Comparison of ENCODE assay signal across 30 mouse cellular contexts in the genomic region with DNA sequence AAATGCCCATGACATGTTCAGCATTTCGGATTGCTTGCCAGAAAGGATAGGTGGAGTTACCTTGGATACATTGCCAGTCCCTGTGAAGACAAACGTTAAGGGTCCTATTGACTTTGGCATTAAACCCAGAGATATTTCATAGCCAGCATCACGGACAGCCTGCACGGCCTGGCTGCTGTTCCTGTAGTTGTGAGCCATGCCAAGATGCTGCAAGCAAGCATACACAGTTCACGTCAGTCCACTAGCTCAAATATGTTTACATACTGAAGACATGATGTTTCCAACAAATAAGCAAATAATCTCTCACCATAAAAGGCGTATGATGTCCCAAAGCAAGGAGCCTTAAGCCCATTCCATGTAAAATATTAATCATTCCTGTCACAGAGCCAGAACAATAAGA. TPM values are rescaled to one million over a fixed set of nuclear protein-coding genes. Genes with fewer than 3 reads are reported as not detected.
DNase-seq lines count a peak whose midpoint lies in the region; ATAC-seq and TF ChIP-seq lines count a peak whose summit lies in the region.
"Had no signal": no experiment of that assay in that cellular context is flagged by ENCODE, and none has a peak within 500 bp of the region (broad histone marks: within the 10 kb centered on the region; RNA-seq: fewer than 3 reads in every experiment).

No protein-coding gene starts in this region.

- no peak for ATAC-seq in liver, embryonic 12.5 days
- peak; percentile 83; the same call in 1 of the 2 replicates for ATAC-seq in lung, embryonic 15.5 days (ENCODE audit: borderline replicate concordance, extremely low read depth, low FRiP score, low TSS enrichment)
- ATAC-seq in midbrain, embryonic 13.5 days = no peak
- ATAC-seq: CD4-positive, CD25-positive, alpha-beta regulatory T cell, adult 4 months; forebrain, embryonic 13.5 days; forebrain, embryonic 16.5 days; hindbrain, postnatal 0 days had no signal

- no peak overlapping the region for H3K4me2 ChIP-seq in liver, embryonic 12.5 days
- no peak overlapping the region for H3K4me2 ChIP-seq in lung, embryonic 15.5 days
- no peak overlapping the region for H3K4me2 ChIP-seq in midbrain, embryonic 13.5 days (replicated peaks)
- H3K4me2 ChIP-seq: embryonic facial prominence, embryonic 13.5 days; forebrain, embryonic 13.5 days; heart, embryonic 13.5 days; hindbrain, embryonic 14.5 days had no signal

- no peak for TF ChIP-seq CTCF in liver, adult 2 months (IDR thresholded peaks at IDR 0.05; ENCODE audit: low read depth, low read length)
- no peak for TF ChIP-seq CTCF in embryonic fibroblast, embryonic 13.5 days (IDR thresholded peaks at IDR 0.05; ENCODE audit: borderline replicate concordance, insufficient read depth, low read length)

- H3K9me3 ChIP-seq in liver, embryonic 12.5 days (replicated peaks) = no peaks in the 10 kb centered on the region
- H3K9me3 ChIP-seq in lung, embryonic 15.5 days = no peaks in the 10 kb centered on the region
- no peaks in the 10 kb centered on the region for H3K9me3 ChIP-seq in midbrain, embryonic 13.5 days
- H3K9me3 ChIP-seq: embryonic facial prominence, embryonic 10.5 days; embryonic facial prominence, embryonic 13.5 days; forebrain, embryonic 10.5 days; forebrain, embryonic 13.5 days; heart, embryonic 10.5 days; heart, embryonic 13.5 days had no signal

- H3K36me3 ChIP-seq in liver, adult 2 months (ENCODE audit: control insufficient read depth, insufficient read depth, low read length) = peaks cover 76% of the 10 kb centered on the region
- H3K36me3 ChIP-seq in liver, embryonic 12.5 days = no peaks in the 10 kb centered on the region
- H3K36me3 ChIP-seq in lung, embryonic 15.5 days = no peaks in the 10 kb centered on the region
- no peaks in the 10 kb centered on the region for H3K36me3 ChIP-seq in midbrain, embryonic 13.5 days
- H3K36me3 ChIP-seq: embryonic facial prominence, embryonic 10.5 days; embryonic facial prominence, embryonic 13.5 days; forebrain, embryonic 10.5 days; heart, embryonic 10.5 days; heart, embryonic 13.5 days had no signal

- H3K27ac ChIP-seq in liver, adult 2 months (replicated peaks; ENCODE audit: insufficient read depth, low read depth, low read length) = no peak overlapping the region
- H3K27ac ChIP-seq in liver, embryonic 12.5 days = no peak overlapping the region
- H3K27ac ChIP-seq in lung, embryonic 15.5 days = no peak overlapping the region
- peak overlapping the region; percentile 32; the same call in 1 of the 2 replicates for H3K27ac ChIP-seq in embryonic fibroblast, embryonic 13.5 days (ENCODE audit: insufficient read depth, low read length)
- no peak overlapping the region for H3K27ac ChIP-seq in midbrain, embryonic 13.5 days
- H3K27ac ChIP-seq: embryonic facial prominence, embryonic 10.5 days; embryonic facial prominence, embryonic 13.5 days; forebrain, embryonic 10.5 days; forebrain, embryonic 13.5 days; heart, adult 2 months; heart, embryonic 10.5 days; heart, embryonic 13.5 days; hindbrain, embryonic 14.5 days; hindbrain, postnatal 0 days had no signal

- WGBS in liver, adult 2 months = 21% methylated on average over 6 of the region's 6 CpGs
- 68% methylated on average over 6 of the region's 6 CpGs for WGBS in liver, embryonic 12.5 days (ENCODE audit: insufficient replicate concordance)
- 40% methylated on average over 6 of the region's 6 CpGs for WGBS in lung, embryonic 15.5 days
- 86% methylated on average over 6 of the region's 6 CpGs for WGBS in midbrain, embryonic 13.5 days

- H3K27me3 ChIP-seq in liver, adult 2 months (ENCODE audit: control insufficient read depth, insufficient read depth, low read length) = no peaks in the 10 kb centered on the region
- H3K27me3 ChIP-seq in liver, embryonic 12.5 days (replicated peaks) = no peaks in the 10 kb centered on the region
- H3K27me3 ChIP-seq in lung, embryonic 15.5 days = no peaks in the 10 kb centered on the region
- no peaks in the 10 kb centered on the region for H3K27me3 ChIP-seq in midbrain, embryonic 13.5 days
- H3K27me3 ChIP-seq: embryonic facial prominence, embryonic 13.5 days; forebrain, embryonic 13.5 days; heart, embryonic 13.5 days had no signal

- H3K4me3 ChIP-seq in liver, adult 2 months (ENCODE audit: insufficient read depth, low read depth, low read length) = no peak overlapping the region
- no peak overlapping the region for H3K4me3 ChIP-seq in liver, embryonic 12.5 days
- no peak overlapping the region for H3K4me3 ChIP-seq in lung, embryonic 15.5 days
- H3K4me3 ChIP-seq in embryonic fibroblast, embryonic 13.5 days (ENCODE audit: insufficient read depth, low read length) = no peak overlapping the region
- no peak overlapping the region for H3K4me3 ChIP-seq in midbrain, embryonic 13.5 days (replicated peaks)
- H3K4me3 ChIP-seq: embryonic facial prominence, embryonic 10.5 days; embryonic facial prominence, embryonic 13.5 days; forebrain, embryonic 10.5 days; forebrain, embryonic 13.5 days; heart, adult 2 months; heart, embryonic 10.5 days; heart, embryonic 13.5 days had no signal

- no peak for TF ChIP-seq POLR2A in liver, adult 2 months (IDR thresholded peaks at IDR 0.05; ENCODE audit: extremely low read depth, insufficient read depth, low read length)
- TF ChIP-seq POLR2A in embryonic fibroblast, embryonic 13.5 days (IDR thresholded peaks at IDR 0.05; ENCODE audit: low read depth, low read length) = no peak

- DNase-seq in liver, adult 2 months (ENCODE audit: extremely low read depth, low read depth, low spot score) = peak; percentile 98
- DNase-seq in lung, adult 18-20 months = no peak
- DNase-seq: adrenal gland, adult 2 months; adrenal gland, postnatal 14 days; cerebellum, adult 11-12 months; cerebellum, adult 8-10 months; cerebellum, postnatal 25 days; embryo, embryonic 11 days; gastrocnemius, postnatal 10 days; gastrocnemius, postnatal 36 days; heart, adult 2 months; heart, postnatal 14 days; heart, postnatal 4 days had no signal

- H3K4me1 ChIP-seq in liver, adult 2 months (ENCODE audit: control insufficient read depth, insufficient read depth, low read length) = no peaks in the 10 kb centered on the region; the same call in 1 of the 2 replicates
- no peaks in the 10 kb centered on the region for H3K4me1 ChIP-seq in liver, embryonic 12.5 days
- no peaks in the 10 kb centered on the region for H3K4me1 ChIP-seq in lung, embryonic 15.5 days
- H3K4me1 ChIP-seq in embryonic fibroblast, embryonic 13.5 days (ENCODE audit: control insufficient read depth, insufficient read depth, low read length) = peaks cover 4% of the 10 kb centered on the region
- H3K4me1 ChIP-seq in midbrain, embryonic 13.5 days (replicated peaks) = no peaks in the 10 kb centered on the region
- H3K4me1 ChIP-seq: embryonic facial prominence, embryonic 10.5 days; embryonic facial prominence, embryonic 13.5 days; forebrain, embryonic 10.5 days; forebrain, embryonic 13.5 days; heart, embryonic 10.5 days; heart, embryonic 13.5 days had no signal

- H3K9ac ChIP-seq in liver, adult 2 months (ENCODE audit: low read depth, low read length) = no peak overlapping the region
- H3K9ac ChIP-seq in liver, embryonic 12.5 days = no peak overlapping the region
- no peak overlapping the region for H3K9ac ChIP-seq in lung, embryonic 15.5 days
- no peak overlapping the region for H3K9ac ChIP-seq in midbrain, embryonic 13.5 days (replicated peaks)
- H3K9ac ChIP-seq: embryonic facial prominence, embryonic 13.5 days; forebrain, embryonic 13.5 days; heart, embryonic 13.5 days; hindbrain, embryonic 14.5 days had no signal

- peaks cover 4% of the 10 kb centered on the region; the same call in 1 of the 2 replicates for H3K79me2 ChIP-seq in liver, adult 2 months (ENCODE audit: control insufficient read depth, insufficient read depth, low read length)

RNA-seq across cellular contexts. Expression of gene Aass, which starts 18.0 kb away (rescaled TPM):
- 328 and 378 TPM in 2 replicates for total RNA-seq in liver, adult 2 months (2014; rRNA removed)
- 66.8 and 84.2 TPM in 2 replicates for polyA plus RNA-seq in liver, adult 2 months (2012; rRNA removed)
- polyA plus RNA-seq in liver, embryonic 12.5 days (2016; fragmentation: Nextera tagmentation; extraction: Ambion mirVana) = 24.1 and 24.2 TPM in 2 replicates
- polyA plus RNA-seq in lung, embryonic 15.5 days (2015; fragmentation: Nextera tagmentation; extraction: Ambion mirVana) = 3.2 and 4.3 TPM in 2 replicates
- 1.4 and 4.3 TPM in 2 replicates for polyA plus RNA-seq in embryonic fibroblast, embryonic 13.5 days (2011; ENCODE audit: insufficient read length, low read depth, missing spikeins)
- 0.47 and 0.59 TPM in 2 replicates for polyA plus RNA-seq in midbrain, embryonic 13.5 days (2015; fragmentation: Nextera tagmentation; extraction: Ambion mirVana)
- total RNA-seq: granulocyte monocyte progenitor cell, adult 5-6 weeks; MEL had no signal
- polyA plus RNA-seq: C2C12; CD4-positive, CD25-positive, alpha-beta regulatory T cell, adult 4 months had no signal
